In genomic region chr2:70333553-70333952, GRCm38 (mm10) we compare ENCODE assay signal across 13 mouse cellular contexts.
DNase-seq lines count a peak whose midpoint lies in the region; ATAC-seq lines count a peak whose summit lies in the region.
"Had no signal": no experiment of that assay in that cellular context is flagged by ENCODE, and none has a peak within 500 bp of the region (broad histone marks: within the 10 kb centered on the region; RNA-seq: fewer than 3 reads in every experiment).

No protein-coding gene starts in this region.

- H3K36me3 ChIP-seq in forebrain, embryonic 15.5 days, result no peaks in the 10 kb centered on the region
- H3K36me3 ChIP-seq in kidney, embryonic 14.5 days (ENCODE audit: control insufficient read depth, insufficient read depth, low read length), result no peaks in the 10 kb centered on the region
- H3K36me3 ChIP-seq: embryonic facial prominence, embryonic 10.5 days; liver, embryonic 13.5 days had no signal

- peaks cover 6% of the 10 kb centered on the region for H3K4me1 ChIP-seq in forebrain, embryonic 15.5 days
- peaks cover 19% of the 10 kb centered on the region for H3K4me1 ChIP-seq in kidney, embryonic 14.5 days (ENCODE audit: control insufficient read depth, insufficient read depth, low read length)

- H3K27ac ChIP-seq in forebrain, embryonic 15.5 days (replicated peaks), result no peak overlapping the region
- H3K27ac ChIP-seq in kidney, embryonic 14.5 days (ENCODE audit: low read depth, low read length), result no peak overlapping the region
- H3K27ac ChIP-seq: embryonic facial prominence, embryonic 10.5 days; hindbrain, postnatal 0 days; liver, embryonic 13.5 days had no signal

- no peak for ATAC-seq in forebrain, embryonic 15.5 days (replicated peaks)
- no peak for ATAC-seq in kidney, embryonic 14.5 days (ENCODE audit: low FRiP score, low TSS enrichment)
- ATAC-seq: hindbrain, postnatal 0 days had no signal

- H3K9me3 ChIP-seq in forebrain, embryonic 15.5 days, result no peaks in the 10 kb centered on the region
- H3K9me3 ChIP-seq in kidney, embryonic 14.5 days (ENCODE audit: control insufficient read depth, low read length), result peaks cover 3% of the 10 kb centered on the region; the same call in 1 of the 2 replicates
- H3K9me3 ChIP-seq: embryonic facial prominence, embryonic 10.5 days; liver, embryonic 13.5 days had no signal

- peak; percentile 24 for DNase-seq in layer of hippocampus, adult 9-11 months
- DNase-seq in layer of hippocampus, adult 9-10 months (ENCODE audit: low spot score), result no peak
- peak; percentile 13 to 87 for DNase-seq in adrenal gland, adult (ENCODE audit: inconsistent age in 2 of 2, low spot score in 1 of 2)
- DNase-seq in adrenal gland, postnatal 36 days, result peak; percentile 78 to 86
- DNase-seq in lung, postnatal 10 days, result peak; percentile 71
- DNase-seq in thymus, postnatal 10 days (ENCODE audit: low spot score in 2 of 2), result no peak
- DNase-seq: cerebellum, adult 8-10 months; liver, embryonic 13.5 days had no signal

- no peaks in the 10 kb centered on the region for H3K27me3 ChIP-seq in forebrain, embryonic 15.5 days
- no peaks in the 10 kb centered on the region for H3K27me3 ChIP-seq in kidney, embryonic 14.5 days (ENCODE audit: control insufficient read depth, insufficient read depth, low read length)
- H3K27me3 ChIP-seq: liver, embryonic 13.5 days had no signal

- no peak overlapping the region for H3K4me3 ChIP-seq in forebrain, embryonic 15.5 days
- H3K4me3 ChIP-seq in kidney, embryonic 14.5 days (ENCODE audit: low read length), result no peak overlapping the region
- H3K4me3 ChIP-seq: embryonic facial prominence, embryonic 10.5 days; liver, embryonic 13.5 days had no signal

- H3K4me2 ChIP-seq in forebrain, embryonic 15.5 days (replicated peaks), result no peak overlapping the region
- H3K4me2 ChIP-seq in kidney, embryonic 14.5 days (replicated peaks; ENCODE audit: low read depth, low read length), result no peak overlapping the region
- H3K4me2 ChIP-seq: liver, embryonic 13.5 days; midbrain, embryonic 11.5 days had no signal

- 88% methylated on average over 6 of the region's 6 CpGs for WGBS in forebrain, embryonic 15.5 days
- 87% methylated on average over 6 of the region's 6 CpGs for WGBS in kidney, embryonic 14.5 days

- no peak overlapping the region for H3K9ac ChIP-seq in forebrain, embryonic 15.5 days (replicated peaks)
- H3K9ac ChIP-seq in kidney, embryonic 14.5 days (ENCODE audit: low read depth, low read length), result no peak overlapping the region
- H3K9ac ChIP-seq: liver, embryonic 13.5 days had no signal

Comparison
In these comparisons a context has a peak if more than half of its experiments do, and no peak if none do; other contexts are left out.
1. DNase-seq: peak in layer of hippocampus, adult 9-11 months (single experiment), adrenal gland, adult (2 of 2), adrenal gland, postnatal 36 days (2 of 2) and lung, postnatal 10 days (single experiment); none in layer of hippocampus, adult 9-10 months (single experiment) and thymus, postnatal 10 days (0 of 2).